8 mouse cellular contexts compared by ENCODE assay signal in genomic region chr5:100498436-100499180, GRCm38 (mm10). TPM values are rescaled to one million over a fixed set of nuclear protein-coding genes. Genes with fewer than 3 reads are reported as not detected.
A peak's percentile ranks its signal among the peaks of the same experiment; 100 is the strongest.
DNase-seq lines count a peak whose midpoint lies in the region.

No protein-coding gene starts in this region.

- no peaks in the 10 kb centered on the region for H3K27me3 ChIP-seq in hindbrain, embryonic 10.5 days (ENCODE audit: insufficient read depth, poor library complexity, severe bottlenecking)

- H3K4me1 ChIP-seq in hindbrain, embryonic 10.5 days (replicated peaks): peaks cover 24% of the 10 kb centered on the region

- peak; percentile 92 for DNase-seq in Muller cell, postnatal 12 days (ENCODE audit: inconsistent ontology term)
- peak; percentile 57 for DNase-seq in cerebellum, adult 9-10 months
- peak; percentile 27 to 75 for DNase-seq in frontal cortex, adult 2 months (ENCODE audit: extremely low spot score in 1 of 2, low spot score in 1 of 2)
- peak; percentile 79 for DNase-seq in hindbrain, embryonic 10.5 days (ENCODE audit: low spot score)
- DNase-seq in layer of hippocampus, postnatal 14 days (ENCODE audit: low spot score in 2 of 2): peak; percentile 51 to 74
- peak; percentile 89 for DNase-seq in lung, postnatal 10 days
- DNase-seq in ovary, postnatal 10 days (ENCODE audit: low spot score): peak; percentile 52
- DNase-seq in thymus, postnatal 10 days (ENCODE audit: low spot score in 2 of 2): peak; percentile 79 to 81

- WGBS in hindbrain, embryonic 10.5 days: 1% methylated on average over 46 of the region's 46 CpGs

- no peaks in the 10 kb centered on the region for H3K36me3 ChIP-seq in hindbrain, embryonic 10.5 days

- no peaks in the 10 kb centered on the region for H3K9me3 ChIP-seq in hindbrain, embryonic 10.5 days

- H3K27ac ChIP-seq in hindbrain, embryonic 10.5 days: peak overlapping the region; percentile 90

- H3K4me3 ChIP-seq in hindbrain, embryonic 10.5 days: peak overlapping the region; percentile 87

RNA-seq across cellular contexts. Expression of gene Lin54, which starts 1.8 kb away (rescaled TPM):
- 6.4 and 7.9 TPM in 2 replicates for polyA plus RNA-seq in frontal cortex, adult 2 months (2012; rRNA removed)
- polyA plus RNA-seq in hindbrain, embryonic 10.5 days (2016; fragmentation: Nextera tagmentation; extraction: Ambion mirVana): 13.0 and 15.5 TPM in 2 replicates
- total RNA-seq in layer of hippocampus, postnatal 14 days (2021): 10 to 100 TPM; 14.0 to 17.9 TPM

RNA-seq across cellular contexts. Expression of gene Cops4, which starts 19.5 kb away (rescaled TPM):
- polyA plus RNA-seq in frontal cortex, adult 2 months (2012; rRNA removed): 76.6 and 83.9 TPM in 2 replicates
- 224 and 228 TPM in 2 replicates for polyA plus RNA-seq in hindbrain, embryonic 10.5 days (2016; fragmentation: Nextera tagmentation; extraction: Ambion mirVana)
- total RNA-seq in layer of hippocampus, postnatal 14 days (2021): 10 to 100 TPM; 75.5 to 77.9 TPM

Comparison
In these comparisons a context has a peak if more than half of its experiments do, and no peak if none do; other contexts are left out.
1. Peak in every context shown above with its lines: DNase-seq, H3K4me3 ChIP-seq and H3K27ac ChIP-seq.